Mouse (Mus musculus): ENCODE measurements around the gene Zc3h12c.

The Zc3h12c gene

DNA sequence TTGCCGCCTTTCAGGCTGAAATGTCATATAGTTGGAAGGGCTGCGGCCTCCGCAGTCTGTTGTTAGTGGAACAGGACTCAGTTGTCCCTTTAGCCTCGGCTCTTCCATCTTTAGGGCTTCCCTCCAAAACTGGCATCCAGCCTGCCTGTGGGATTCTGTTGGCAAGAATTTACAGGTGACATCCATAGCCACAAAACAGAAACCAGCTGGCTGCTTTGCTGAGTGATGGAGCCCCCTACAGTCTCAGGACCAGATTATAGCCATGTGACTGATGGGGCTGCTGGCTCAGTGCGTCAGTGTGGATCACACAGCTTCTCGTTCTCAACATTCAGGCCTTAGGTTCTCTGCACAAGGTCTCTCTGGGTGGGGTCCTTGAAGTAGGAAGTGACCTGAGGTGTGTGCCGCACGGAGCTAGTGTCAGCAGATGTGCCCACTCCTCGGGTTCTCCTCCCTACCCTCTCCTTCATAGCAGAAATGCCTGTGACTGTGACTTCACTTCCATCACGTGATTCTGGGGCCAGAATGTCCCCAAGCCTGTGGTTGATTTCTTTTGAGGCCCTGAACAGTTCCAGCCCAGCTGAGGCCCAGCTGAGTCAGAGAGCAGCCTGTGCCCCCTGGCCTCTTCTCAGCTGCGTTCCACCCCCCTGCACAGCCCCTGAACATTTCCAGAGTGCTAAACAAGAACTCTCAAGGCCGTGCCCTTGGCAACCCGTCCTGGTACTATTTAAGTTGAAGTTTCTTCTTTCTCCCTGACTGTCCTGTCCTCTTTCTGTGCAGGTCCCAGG lies 66.1 kb downstream of the Zc3h12c start:
- no peaks in the 10 kb centered on the region for H3K36me3 ChIP-seq (ENCODE audit: control insufficient read depth, insufficient read depth, low read length, poor library complexity, severe bottlenecking)
- DNase-seq (ENCODE audit: low read depth, low spot score) = peak; percentile 29
- no peaks in the 10 kb centered on the region for H3K27me3 ChIP-seq (ENCODE audit: control insufficient read depth, insufficient read depth, low read length, poor library complexity, severe bottlenecking)

DNA sequence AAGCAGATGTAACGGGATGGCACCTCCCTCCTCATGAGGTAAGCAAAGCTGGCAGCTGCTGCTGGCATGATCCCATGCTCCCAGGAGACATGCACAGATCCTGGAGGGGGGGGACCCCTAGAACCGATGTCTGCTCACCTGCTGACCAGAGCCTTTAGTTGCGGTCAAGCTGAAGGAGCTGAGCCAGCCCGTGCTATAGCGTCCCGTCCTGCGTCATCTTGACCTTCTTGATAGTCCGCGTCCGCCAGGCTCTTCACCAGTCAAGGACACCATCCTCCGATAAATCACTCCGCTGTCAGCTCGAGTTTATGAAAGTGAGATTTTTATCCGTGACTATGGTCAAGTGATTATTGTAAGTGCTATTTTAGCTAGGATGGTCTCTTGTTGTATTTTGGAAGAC lies 67.9 kb downstream of the Zc3h12c start:
- Histone ChIP-seq H3K27me3 (ENCODE audit: control insufficient read depth, insufficient read depth, low read length, poor library complexity, severe bottlenecking) (no peaks in the 10 kb centered on the region), H3K36me3 (ENCODE audit: control insufficient read depth, insufficient read depth, low read length, poor library complexity, severe bottlenecking) (no peaks in the 10 kb centered on the region)
- no peak for DNase-seq (ENCODE audit: low read depth, low spot score)

DNA sequence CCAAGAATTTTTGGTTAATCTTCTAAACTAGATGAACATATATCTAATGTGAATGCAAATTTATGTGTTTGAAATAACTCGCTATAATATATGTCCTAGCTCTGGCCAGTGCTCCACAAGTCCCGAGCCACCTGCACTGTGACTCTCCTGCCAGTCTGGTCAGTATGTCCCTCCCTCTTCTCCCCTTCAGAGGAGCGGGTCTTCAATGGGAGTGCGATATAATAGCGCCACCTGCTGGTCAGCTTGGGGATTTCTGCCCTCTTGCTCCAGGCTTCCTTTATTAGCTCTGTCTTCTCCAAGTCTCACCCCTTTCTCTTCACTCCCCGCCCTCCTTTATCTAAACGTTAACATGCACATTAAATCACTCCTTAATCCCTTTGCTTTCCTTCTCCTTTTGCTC lies 69.8 kb downstream of the Zc3h12c start:
- Histone ChIP-seq H3K36me3 (ENCODE audit: control insufficient read depth, insufficient read depth, low read length, poor library complexity, severe bottlenecking) (no peaks in the 10 kb centered on the region), H3K27me3 (ENCODE audit: control insufficient read depth, insufficient read depth, low read length, poor library complexity, severe bottlenecking) (no peaks in the 10 kb centered on the region)
- peak; percentile 85 for DNase-seq (ENCODE audit: low read depth, low spot score)

DNA sequence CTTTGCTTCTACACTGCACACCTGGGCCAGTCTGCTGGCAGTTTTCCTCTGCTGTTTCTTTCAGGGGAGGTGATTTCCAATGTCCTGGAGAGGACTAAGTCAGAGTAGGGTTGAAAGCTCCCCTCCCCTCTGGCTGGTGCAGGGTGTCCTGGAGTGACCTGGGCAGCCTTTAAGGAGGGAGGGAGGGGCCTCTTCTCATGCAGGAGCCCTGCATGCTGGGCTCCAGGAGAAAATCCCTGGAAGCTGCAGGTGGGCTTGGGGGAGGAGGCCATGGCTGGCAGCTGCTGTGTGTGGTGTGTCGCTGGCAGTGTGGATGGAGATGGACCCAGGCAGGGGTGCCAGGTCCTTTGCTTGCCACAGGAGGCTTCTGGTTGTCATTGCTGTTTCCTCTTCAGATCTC lies 71.0 kb downstream of the Zc3h12c start:
- no peaks in the 10 kb centered on the region for H3K27me3 ChIP-seq (ENCODE audit: control insufficient read depth, insufficient read depth, low read length, poor library complexity, severe bottlenecking)
- H3K36me3 ChIP-seq (ENCODE audit: control insufficient read depth, insufficient read depth, low read length, poor library complexity, severe bottlenecking) = no peaks in the 10 kb centered on the region
- no peak for DNase-seq (ENCODE audit: low read depth, low spot score)

DNA sequence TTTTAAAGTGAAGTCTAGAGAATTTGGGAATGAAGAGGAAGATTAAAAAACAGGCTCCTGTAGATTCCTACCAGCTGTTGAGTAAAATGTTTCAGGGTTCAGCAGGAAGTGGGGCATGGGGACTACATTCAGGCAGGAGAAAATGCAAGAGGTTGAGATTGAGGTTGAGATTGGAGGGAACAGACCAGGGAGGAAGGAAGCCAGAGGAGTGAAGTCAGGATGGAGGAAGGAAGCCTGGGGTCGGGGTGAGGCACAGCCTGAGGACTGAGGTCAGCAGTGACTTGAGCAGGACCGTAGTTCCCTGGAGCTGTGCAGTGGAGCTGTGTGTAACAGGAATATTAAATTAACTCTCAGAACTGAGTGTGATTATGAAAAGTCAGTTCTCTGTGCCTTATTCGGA lies 72.7 kb downstream of the Zc3h12c start:
- H3K36me3 ChIP-seq (ENCODE audit: control insufficient read depth, insufficient read depth, low read length, poor library complexity, severe bottlenecking) = no peaks in the 10 kb centered on the region
- DNase-seq (ENCODE audit: low read depth, low spot score) = no peak
- no peaks in the 10 kb centered on the region for H3K27me3 ChIP-seq (ENCODE audit: control insufficient read depth, insufficient read depth, low read length, poor library complexity, severe bottlenecking)

DNA sequence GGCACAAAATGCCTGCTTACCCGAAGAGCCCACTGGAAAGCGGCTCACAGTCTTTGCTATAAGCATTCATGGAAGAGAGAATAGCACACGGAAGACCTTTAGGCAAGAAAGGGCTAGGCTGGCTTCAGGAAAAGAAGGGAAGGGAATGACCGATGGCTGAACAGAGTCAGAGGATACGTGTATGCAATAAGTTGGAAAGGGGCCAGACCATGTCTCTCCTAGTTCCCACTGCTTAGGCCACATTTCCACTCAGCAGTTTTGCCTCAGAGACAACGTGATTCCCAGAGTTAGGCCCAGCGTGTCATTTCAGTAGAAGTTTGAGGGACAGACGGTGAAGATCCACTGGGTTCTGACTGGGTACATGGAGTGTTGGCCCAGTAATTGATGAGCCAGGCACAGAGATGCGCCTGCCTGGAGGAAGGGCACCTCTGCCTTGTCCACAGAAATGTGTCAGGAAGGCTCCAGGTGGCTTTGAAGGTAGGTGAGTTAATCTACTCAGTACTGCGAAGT lies 73.8 kb downstream of the Zc3h12c start:
- DNase-seq (ENCODE audit: low read depth, low spot score) = no peak
- H3K36me3 ChIP-seq (ENCODE audit: control insufficient read depth, insufficient read depth, low read length, poor library complexity, severe bottlenecking) = no peaks in the 10 kb centered on the region
- no peaks in the 10 kb centered on the region for H3K27me3 ChIP-seq (ENCODE audit: control insufficient read depth, insufficient read depth, low read length, poor library complexity, severe bottlenecking)

DNA sequence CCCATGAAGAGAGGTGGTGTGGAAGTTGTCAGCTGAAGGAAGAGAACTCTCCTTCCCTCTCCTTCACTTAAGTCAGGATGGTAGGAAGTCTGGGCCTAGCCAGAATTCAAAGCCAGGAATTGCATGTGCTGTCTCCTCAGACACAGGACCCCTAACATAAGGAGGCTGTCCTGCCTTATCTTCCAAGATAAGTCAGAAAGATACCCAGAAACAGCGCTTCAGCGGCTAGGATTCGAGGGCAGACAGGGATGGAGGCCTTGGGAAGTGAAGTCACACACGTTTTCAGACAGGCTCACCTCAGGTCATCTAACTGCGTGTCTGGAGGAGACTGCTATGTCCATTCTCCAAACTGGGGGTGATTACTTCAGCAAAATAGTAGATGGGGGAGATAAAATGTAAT lies 74.4 kb downstream of the Zc3h12c start:
- no peak for DNase-seq (ENCODE audit: low read depth, low spot score)
- H3K27me3 ChIP-seq (ENCODE audit: control insufficient read depth, insufficient read depth, low read length, poor library complexity, severe bottlenecking) = no peaks in the 10 kb centered on the region
- H3K36me3 ChIP-seq (ENCODE audit: control insufficient read depth, insufficient read depth, low read length, poor library complexity, severe bottlenecking) = no peaks in the 10 kb centered on the region

DNA sequence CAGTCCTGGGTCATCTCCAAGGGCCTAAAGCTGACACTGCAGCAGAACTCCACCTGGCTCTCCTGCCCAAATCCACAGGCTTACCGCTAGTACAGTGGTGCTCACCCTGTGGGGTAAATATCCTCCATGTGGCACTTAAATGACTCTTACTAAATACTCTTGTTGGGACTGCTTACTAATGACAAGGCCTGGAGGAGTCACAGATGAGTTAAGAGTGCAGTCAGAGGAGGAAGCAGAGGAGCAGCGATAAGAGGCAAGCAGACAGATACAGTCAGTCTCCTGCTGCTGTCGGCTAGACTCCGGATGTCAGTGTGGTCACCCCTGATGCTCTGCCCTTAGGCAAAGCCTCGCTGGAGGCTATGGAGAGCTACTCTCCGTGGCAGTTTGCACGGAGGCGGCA lies 75.3 kb downstream of the Zc3h12c start:
- no peak for DNase-seq (ENCODE audit: low read depth, low spot score)
- no peaks in the 10 kb centered on the region for H3K27me3 ChIP-seq (ENCODE audit: control insufficient read depth, insufficient read depth, low read length, poor library complexity, severe bottlenecking)

DNA sequence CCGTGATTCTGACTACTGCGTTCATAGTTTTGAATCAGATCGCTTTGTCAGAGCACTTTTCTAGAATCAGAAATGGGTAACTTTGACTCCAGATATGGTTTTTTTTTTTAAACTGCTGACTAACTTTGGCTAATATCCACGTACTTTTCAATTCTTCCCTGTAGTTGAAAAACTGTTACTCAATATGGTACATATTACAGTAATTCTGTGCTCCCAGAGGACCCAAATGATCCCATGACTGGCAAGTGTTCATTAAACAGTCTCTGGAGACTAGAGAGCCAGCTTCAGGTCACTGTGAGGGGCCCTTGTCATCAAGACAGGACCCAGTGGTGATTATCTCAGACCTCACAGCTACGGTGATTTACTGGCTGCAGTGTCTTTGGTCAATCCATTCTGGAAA lies 76.1 kb downstream of the Zc3h12c start:
- H3K27me3 ChIP-seq (ENCODE audit: control insufficient read depth, insufficient read depth, low read length, poor library complexity, severe bottlenecking) = no peaks in the 10 kb centered on the region
- DNase-seq (ENCODE audit: low read depth, low spot score) = no peak
- 0 out of 2 replicates have a peak, but pooled peaks cover 3% of the 10 kb centered on the region for H3K36me3 ChIP-seq (ENCODE audit: control insufficient read depth, insufficient read depth, low read length, poor library complexity, severe bottlenecking)

More for the DNA sequence above, 75.3 kb downstream of the Zc3h12c start:
- 0 out of 2 replicates have a peak, but pooled peaks cover under 1% of the 10 kb centered on the region for H3K36me3 ChIP-seq (ENCODE audit: control insufficient read depth, insufficient read depth, low read length, poor library complexity, severe bottlenecking)

DNA sequence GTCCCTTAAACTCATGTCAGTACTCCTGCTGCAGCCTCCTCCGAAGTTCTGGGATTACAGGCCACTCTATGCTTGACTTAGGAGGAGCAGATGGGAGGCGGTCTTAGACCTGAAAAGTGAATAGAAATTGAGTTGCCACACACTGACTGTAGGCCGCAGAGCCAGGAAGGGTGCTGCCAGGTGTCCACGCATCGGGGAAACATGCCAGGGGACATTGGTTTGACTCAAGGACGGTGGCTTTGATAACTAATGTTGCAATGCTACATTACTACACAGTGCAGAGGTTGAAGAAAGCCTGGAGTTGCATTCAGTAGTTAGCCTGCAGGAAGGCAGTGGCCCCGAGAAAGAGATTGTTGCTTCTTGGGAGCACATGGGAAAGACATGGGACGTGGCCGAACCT lies 76.6 kb downstream of the Zc3h12c start:
- H3K36me3 ChIP-seq (ENCODE audit: control insufficient read depth, insufficient read depth, low read length, poor library complexity, severe bottlenecking) = 0 out of 2 replicates have a peak, but pooled peaks cover 3% of the 10 kb centered on the region
- H3K27me3 ChIP-seq (ENCODE audit: control insufficient read depth, insufficient read depth, low read length, poor library complexity, severe bottlenecking) = no peaks in the 10 kb centered on the region
- DNase-seq (ENCODE audit: low read depth, low spot score) = no peak

DNA sequence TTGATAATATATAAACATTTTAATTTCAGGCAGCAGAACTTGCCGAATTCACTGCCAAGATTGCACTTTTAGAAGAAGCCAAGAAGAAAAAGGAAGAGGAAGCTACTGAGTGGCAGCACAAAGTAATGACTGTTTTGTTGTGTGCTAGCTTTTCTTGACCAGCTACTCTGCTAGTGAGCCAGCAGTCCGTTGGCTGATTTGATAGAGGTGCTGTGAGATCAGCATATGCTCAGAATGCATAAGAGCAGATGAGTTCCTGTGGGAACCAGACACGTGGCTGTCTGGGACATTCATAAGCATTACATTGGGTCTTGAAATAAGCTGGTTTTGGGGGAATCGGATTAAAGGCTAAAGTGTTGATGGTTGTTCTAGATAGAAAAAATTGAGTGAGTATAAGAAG lies 86.0 kb downstream of the Zc3h12c start:
- Histone ChIP-seq H3K36me3 (ENCODE audit: control insufficient read depth, insufficient read depth, low read length, poor library complexity, severe bottlenecking) (peaks cover 6% of the 10 kb centered on the region; the same call in 1 of the 2 replicates), H3K27me3 (ENCODE audit: control insufficient read depth, insufficient read depth, low read length, poor library complexity, severe bottlenecking) (no peaks in the 10 kb centered on the region)
- DNase-seq (ENCODE audit: low read depth, low spot score) = no peak

DNA sequence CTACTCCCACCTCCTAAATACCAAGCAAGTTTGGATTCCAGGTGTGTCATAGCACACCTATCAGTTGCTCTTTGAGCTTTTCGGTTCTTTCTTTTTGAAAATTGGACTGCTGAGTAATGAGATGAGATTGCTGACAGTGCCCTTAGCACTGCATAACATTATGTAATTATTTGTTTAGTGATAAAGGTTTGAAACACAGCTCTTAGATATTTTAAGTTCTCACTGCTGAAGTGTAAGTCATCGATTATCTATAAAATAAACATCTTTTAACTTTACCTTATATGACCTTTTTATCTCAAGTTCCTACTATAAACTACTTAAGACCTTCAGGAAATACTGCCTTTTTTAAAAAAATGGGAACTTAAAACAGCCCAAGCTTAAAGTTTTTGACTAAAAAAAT lies 86.4 kb downstream of the Zc3h12c start:
- no peak for DNase-seq (ENCODE audit: low read depth, low spot score)
- Histone ChIP-seq H3K27me3 (ENCODE audit: control insufficient read depth, insufficient read depth, low read length, poor library complexity, severe bottlenecking) (no peaks in the 10 kb centered on the region), H3K36me3 (ENCODE audit: control insufficient read depth, insufficient read depth, low read length, poor library complexity, severe bottlenecking) (peaks cover 6% of the 10 kb centered on the region; the same call in 1 of the 2 replicates)

DNA sequence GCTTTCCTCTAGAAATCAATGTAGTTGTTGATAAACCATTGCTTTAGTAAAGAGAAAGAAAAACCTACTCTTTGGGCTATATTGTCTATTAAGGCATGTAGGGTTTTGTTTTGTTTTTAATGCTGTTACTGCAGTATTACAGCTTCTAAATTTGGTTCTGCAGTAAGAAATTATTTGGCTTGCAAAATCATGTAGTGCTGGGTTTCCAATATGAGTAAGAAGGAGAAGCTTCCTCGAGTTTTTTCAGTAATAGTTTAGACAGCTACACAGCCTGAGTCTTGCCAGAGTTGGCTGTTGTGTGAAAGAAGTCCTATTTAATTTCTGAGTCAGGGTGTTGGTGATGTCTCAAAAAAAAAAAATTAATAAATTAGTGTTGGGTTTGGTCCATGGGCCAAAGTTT lies 90.7 kb downstream of the Zc3h12c start:
- Histone ChIP-seq H3K27me3 (ENCODE audit: control insufficient read depth, insufficient read depth, low read length, poor library complexity, severe bottlenecking) (no peaks in the 10 kb centered on the region), H3K36me3 (ENCODE audit: control insufficient read depth, insufficient read depth, low read length, poor library complexity, severe bottlenecking) (peaks cover 11% of the 10 kb centered on the region; the same call in 1 of the 2 replicates)
- DNase-seq (ENCODE audit: low read depth, low spot score) = no peak

DNA sequence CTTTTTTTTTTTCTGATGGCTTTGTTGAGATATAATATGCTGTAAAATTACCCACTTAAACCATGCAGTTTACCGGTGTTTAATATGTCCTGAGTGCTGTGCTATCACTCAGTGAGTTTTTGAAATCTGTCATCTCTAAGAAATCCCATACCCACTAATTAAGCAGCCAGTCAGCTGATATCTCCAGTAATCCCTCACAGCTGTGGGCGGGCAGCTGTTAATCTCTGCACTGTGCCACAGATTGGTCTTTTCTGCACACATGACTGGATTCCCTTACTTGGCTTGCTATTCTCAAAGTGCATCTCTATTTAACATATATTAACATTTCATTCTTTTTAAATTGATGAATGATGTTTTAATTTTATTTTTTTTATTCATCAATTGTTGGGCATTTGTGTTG lies 92.3 kb downstream of the Zc3h12c start:
- H3K27me3 ChIP-seq (ENCODE audit: control insufficient read depth, insufficient read depth, low read length, poor library complexity, severe bottlenecking) = no peaks in the 10 kb centered on the region
- DNase-seq (ENCODE audit: low read depth, low spot score) = no peak
- peaks cover 11% of the 10 kb centered on the region; the same call in 1 of the 2 replicates for H3K36me3 ChIP-seq (ENCODE audit: control insufficient read depth, insufficient read depth, low read length, poor library complexity, severe bottlenecking)

DNA sequence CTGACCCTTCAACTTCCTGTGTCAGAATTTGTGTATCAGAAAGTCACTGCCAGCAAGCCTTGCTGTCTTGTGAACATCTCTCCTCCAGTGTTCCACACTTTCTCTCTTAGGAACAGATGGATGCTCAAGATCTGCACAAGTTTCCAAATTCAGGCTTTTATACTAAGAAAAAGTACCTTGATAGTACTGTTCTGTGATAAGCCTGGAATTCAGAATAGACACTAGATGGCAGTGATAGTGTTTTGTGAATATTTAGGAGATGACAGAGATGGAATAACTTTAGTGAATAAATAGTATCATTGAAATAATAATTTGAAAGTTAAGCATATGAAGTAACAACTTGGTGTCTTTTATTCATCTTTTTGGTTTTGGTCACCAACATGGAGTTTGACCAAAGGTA lies 96.2 kb downstream of the Zc3h12c start:
- H3K36me3 ChIP-seq (ENCODE audit: control insufficient read depth, insufficient read depth, low read length, poor library complexity, severe bottlenecking) = peaks cover 18% of the 10 kb centered on the region
- H3K27me3 ChIP-seq (ENCODE audit: control insufficient read depth, insufficient read depth, low read length, poor library complexity, severe bottlenecking) = no peaks in the 10 kb centered on the region
- no peak for DNase-seq (ENCODE audit: low read depth, low spot score)

All from splenic B cell, adult 2 months (primary cell).